Mouse (Mus musculus) heart, adult 2 months (tissue): ENCODE results near the gene Thbs2. TPM values are rescaled to one million over a fixed set of nuclear protein-coding genes. Genes with fewer than 3 reads are reported as not detected.
A peak's percentile ranks its signal among the peaks of the same experiment; 100 is the strongest.

Experiments used
- DNase-seq, 2 experiments: peaks; one replicate each; pipeline ENCODE4 v3.0.0; 2021
- H3K27ac ChIP-seq: fragments of 200-600 bp; 2 replicates; pipeline ENCODE4 v1.8.1; 2022
- H3K27me3 ChIP-seq: fragments of 200-500 bp; 2 replicates; pipeline ENCODE4 v1.6.1; 2012; ENCODE audit warnings: mild to moderate bottlenecking, low read length, inconsistent platforms, mixed read lengths; ENCODE audit not compliant: control insufficient read depth, insufficient read depth
- H3K36me3 ChIP-seq: fragments of 200-500 bp; 2 replicates; pipeline ENCODE4 v1.6.1; 2012; ENCODE audit warnings: low read length, inconsistent platforms; ENCODE audit not compliant: control insufficient read depth, insufficient read depth
- H3K4me1 ChIP-seq: fragments of 200-500 bp; 2 replicates; pipeline ENCODE4 v1.6.1; 2011; ENCODE audit warnings: low read length; ENCODE audit not compliant: control insufficient read depth, insufficient read depth
- H3K4me3 ChIP-seq: fragments of 200-600 bp; 2 replicates; pipeline ENCODE4 v1.8.1; 2022
- H3K79me2 ChIP-seq: fragments of 200-500 bp; replicated peaks from 2 replicates; pipeline ENCODE4 v1.6.1; 2012; ENCODE audit warnings: mild to moderate bottlenecking, inconsistent platforms, low read length, moderate library complexity, mixed read lengths; ENCODE audit not compliant: control insufficient read depth, insufficient read depth
- H3K9ac ChIP-seq: fragments of 200-500 bp; 2 replicates; pipeline ENCODE4 v1.6.1; 2012; ENCODE audit warnings: low read depth, mild to moderate bottlenecking, control low read depth, inconsistent platforms, low read length, mixed read lengths
- CTCF ChIP-seq: fragments of 200-600 bp; IDR thresholded peaks from 2 replicates; pipeline ENCODE4 v1.8.1; 2022; ENCODE audit warnings: antibody characterized with exemption, mild to moderate bottlenecking, moderate library complexity
- EP300 ChIP-seq: fragments of 200-500 bp; IDR thresholded peaks from 2 replicates; pipeline ENCODE4 v1.6.1; 2011; ENCODE audit warnings: low read depth, low read length, control low read depth; ENCODE audit not compliant: insufficient read depth
- POLR2A ChIP-seq: fragments of 200-500 bp; IDR thresholded peaks from 2 replicates; pipeline ENCODE4 v1.6.1; 2011; ENCODE audit warnings: mild to moderate bottlenecking, low read depth, low read length, control low read depth; ENCODE audit not compliant: insufficient read depth
- WGBS: fragments of 180-500 bp; shearing (Covaris S2); methylation state at CpG from one replicate; pipeline ENCODE4 v1.1.7; 2018; 5-methylcytosine and 5-hydroxymethylcytosine counted together
- intact Hi-C: fragments of 180-260 bp; cut with DNase I; formaldehyde crosslinking; loops from one replicate; pipeline ENCODE4 v1.15.1; 2025
- long read RNA-seq: library from polyadenylated mRNA; stranded (forward); transcript quantifications from one replicate; pipeline ENCODE4 v2.0.0, GENCODE M21; 2021
- polyA plus RNA-seq: library from polyadenylated mRNA; depleted of rRNA; stranded (reverse); fragments of >200 nt; gene quantifications from 2 replicates; pipeline ENCODE4 v1.2.3, GENCODE M21; 2012; rRNA removed
- total RNA-seq, 2 experiments: library from RNA; stranded (reverse); gene quantifications; 2 replicates each; pipeline ENCODE4 v1.2.3; 2021

Thbs2 gene
- total RNA-seq: 10 to 100 TPM; 12.2 to 21.0 TPM
- 10.8 and 22.0 TPM in 2 replicates for polyA plus RNA-seq
- long read RNA-seq, full-length matches to known transcripts: 11 of 14 reads
- long read RNA-seq, partial matches to known transcripts: 2 of 14 reads
- long read RNA-seq, other reads (novel, unspliced or antisense): 1 of 14 reads

DNA sequence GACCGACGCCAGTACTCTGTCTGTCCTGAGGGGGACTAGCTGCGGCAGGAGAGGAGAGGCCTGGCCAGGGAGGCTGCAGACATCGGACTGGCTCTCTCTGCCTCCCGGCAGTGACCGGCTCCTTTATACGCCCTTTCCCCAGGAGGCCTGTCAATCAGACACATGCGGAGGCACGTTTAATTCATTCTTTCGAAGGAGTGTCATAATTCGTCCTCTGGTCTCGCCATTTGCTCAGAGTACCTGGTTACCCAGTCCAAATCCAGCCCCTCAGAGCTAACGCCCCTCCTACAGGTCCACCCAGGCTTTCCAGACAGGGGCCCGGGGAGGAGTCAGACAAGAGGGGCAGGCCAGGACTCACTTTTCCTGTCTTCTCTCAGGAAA is at the start of gene Thbs2:
TSS of gene Thbs2 (minus strand) at position 242 of the 381 bp plus-strand sequence.
- 15% methylated on average over 14 of the region's 14 CpGs for WGBS
- H3K4me3 ChIP-seq: peak within 1 kb of the TSS; percentile 53
- H3K79me2 ChIP-seq: no peaks in the 10 kb centered on the region
- intact Hi-C loops: no loop called here
- no peaks in the 10 kb centered on the region for H3K36me3 ChIP-seq
- H3K27ac ChIP-seq: peak within 1 kb of the TSS; percentile 45
- H3K27me3 ChIP-seq: no peaks in the 10 kb centered on the region
- H3K4me1 ChIP-seq: peaks cover 5% of the 10 kb centered on the region
- TF ChIP-seq EP300 (0 out of 2 replicates have a peak, but pooled peaks have one; percentile 23), CTCF (peak; percentile 27; the same call in 1 of the 2 replicates), POLR2A (peak; percentile 78)
- peak within 1 kb of the TSS; percentile 37 for H3K9ac ChIP-seq
- DNase-seq: peak; percentile 80 to 81

DNA sequence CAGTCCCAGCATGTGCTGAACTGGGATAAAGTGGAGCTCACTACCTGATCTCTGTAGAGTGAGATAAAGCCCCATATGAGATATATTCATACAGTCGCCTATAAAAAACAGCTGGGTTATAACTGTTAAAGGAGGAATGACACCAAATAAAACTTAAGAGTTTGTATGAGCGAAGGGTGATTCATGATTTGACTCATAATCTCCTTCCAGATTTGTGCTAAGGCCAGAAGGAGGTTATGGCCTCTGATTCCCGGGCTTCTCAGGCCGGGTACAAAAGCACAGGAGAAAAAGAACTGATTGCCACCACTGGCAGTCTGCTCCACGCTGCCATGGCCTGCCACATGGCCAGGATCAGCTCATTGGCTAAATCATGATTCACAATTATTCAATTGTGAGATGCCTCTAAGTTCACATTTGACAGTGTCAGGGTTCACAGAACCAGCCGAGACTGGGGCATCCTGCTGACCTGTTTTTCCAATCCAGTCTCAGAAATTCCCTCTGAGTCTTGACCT is 41.5 kb upstream of the Thbs2 start:
- Histone ChIP-seq H3K27me3 (no peaks in the 10 kb centered on the region), H3K79me2 (no peaks in the 10 kb centered on the region), H3K36me3 (no peaks in the 10 kb centered on the region), H3K9ac (no peak overlapping the region), H3K4me3 (no peak overlapping the region), H3K27ac (no peak overlapping the region), H3K4me1 (peaks cover 2% of the 10 kb centered on the region; the same call in 1 of the 2 replicates)
- TF ChIP-seq POLR2A (no peak), CTCF (no peak), EP300 (no peak)
- intact Hi-C loops: no loop called here
- no peak for DNase-seq
- WGBS: 73% methylated on average over 6 of the region's 6 CpGs

DNA sequence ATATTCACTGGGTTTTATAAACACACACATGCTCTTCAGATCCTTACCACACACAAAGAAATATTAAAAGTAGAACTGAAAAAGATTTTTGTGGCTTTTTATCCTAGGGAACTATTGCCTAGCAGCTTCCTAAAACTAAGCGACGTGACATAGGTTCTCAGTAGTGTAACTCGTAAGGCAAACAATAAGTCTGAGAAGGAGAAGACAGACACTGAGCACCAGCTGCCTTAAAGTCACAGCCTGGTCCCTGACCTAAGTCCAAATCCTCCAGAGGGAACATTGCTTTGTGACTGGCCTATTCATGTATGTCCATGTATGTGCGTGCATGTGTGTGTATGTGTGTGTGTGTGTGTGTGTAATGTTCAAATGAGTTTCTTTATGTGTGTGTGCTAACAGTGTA is 40.3 kb upstream of the Thbs2 start:
- no peak overlapping the region for H3K4me3 ChIP-seq
- H3K4me1 ChIP-seq: peaks cover 2% of the 10 kb centered on the region; the same call in 1 of the 2 replicates
- no peaks in the 10 kb centered on the region for H3K27me3 ChIP-seq
- no peak for DNase-seq
- intact Hi-C loops: no loop called here
- WGBS: 66% methylated on average over 4 of the region's 4 CpGs
- no peaks in the 10 kb centered on the region for H3K36me3 ChIP-seq
- H3K79me2 ChIP-seq: no peaks in the 10 kb centered on the region
- H3K9ac ChIP-seq: no peak overlapping the region
- no peak overlapping the region for H3K27ac ChIP-seq
- TF ChIP-seq POLR2A (no peak), CTCF (no peak), EP300 (no peak)

DNA sequence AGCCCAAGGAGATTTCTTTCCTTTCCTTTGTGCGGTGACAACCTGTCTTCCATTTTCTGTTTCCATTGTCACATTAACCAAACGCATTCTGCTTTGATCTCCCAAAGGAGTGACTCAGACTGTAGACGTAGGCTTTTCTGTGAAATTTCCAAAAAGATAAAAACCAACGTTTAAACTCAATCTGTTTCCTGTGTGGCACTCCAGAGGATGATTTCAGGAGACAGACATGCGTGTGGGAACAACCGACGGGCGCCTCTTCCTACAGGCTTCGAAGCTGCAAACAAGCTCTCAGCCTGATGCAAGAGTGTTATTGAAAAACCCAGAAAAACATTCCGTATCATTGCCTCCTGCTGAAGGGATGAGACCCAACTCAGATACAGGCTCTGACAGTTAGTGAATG is 39.9 kb upstream of the Thbs2 start:
- H3K79me2 ChIP-seq: no peaks in the 10 kb centered on the region
- intact Hi-C loops: no loop called here
- H3K27ac ChIP-seq: no peak overlapping the region
- H3K27me3 ChIP-seq: no peaks in the 10 kb centered on the region
- peaks cover 2% of the 10 kb centered on the region; the same call in 1 of the 2 replicates for H3K4me1 ChIP-seq
- H3K4me3 ChIP-seq: no peak overlapping the region
- TF ChIP-seq EP300 (no peak), CTCF (no peak), POLR2A (no peak)
- WGBS: 30% methylated on average over 10 of the region's 10 CpGs
- no peak overlapping the region for H3K9ac ChIP-seq
- no peaks in the 10 kb centered on the region for H3K36me3 ChIP-seq
- no peak for DNase-seq

DNA sequence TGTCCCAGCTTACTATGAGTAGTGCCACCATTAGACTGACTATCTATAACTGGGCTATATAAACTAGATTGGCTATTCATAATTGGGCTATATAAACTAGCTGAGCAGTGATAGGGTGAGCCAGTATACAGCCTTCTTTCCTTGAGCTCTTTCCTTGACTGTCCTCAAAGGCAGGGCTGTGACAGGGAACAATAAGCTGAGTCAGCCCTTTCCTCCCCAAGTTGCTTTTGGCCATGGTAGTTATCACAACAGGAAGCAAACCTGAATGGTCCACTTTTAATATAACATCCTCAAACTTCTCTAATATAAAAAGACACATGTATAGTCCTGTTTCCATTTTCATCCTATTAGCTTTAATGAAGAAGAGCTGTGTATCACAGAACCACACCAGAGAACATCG is 39.0 kb upstream of the Thbs2 start:
- H3K36me3 ChIP-seq: no peaks in the 10 kb centered on the region
- peaks cover 2% of the 10 kb centered on the region; the same call in 1 of the 2 replicates for H3K4me1 ChIP-seq
- WGBS: 80% methylated on average over 1 of the region's 1 CpGs
- TF ChIP-seq POLR2A (no peak), CTCF (no peak), EP300 (no peak)
- no peak for DNase-seq
- H3K27me3 ChIP-seq: no peaks in the 10 kb centered on the region
- H3K9ac ChIP-seq: no peak overlapping the region
- H3K79me2 ChIP-seq: no peaks in the 10 kb centered on the region
- H3K27ac ChIP-seq: no peak overlapping the region
- intact Hi-C loops: no loop called here
- no peak overlapping the region for H3K4me3 ChIP-seq

DNA sequence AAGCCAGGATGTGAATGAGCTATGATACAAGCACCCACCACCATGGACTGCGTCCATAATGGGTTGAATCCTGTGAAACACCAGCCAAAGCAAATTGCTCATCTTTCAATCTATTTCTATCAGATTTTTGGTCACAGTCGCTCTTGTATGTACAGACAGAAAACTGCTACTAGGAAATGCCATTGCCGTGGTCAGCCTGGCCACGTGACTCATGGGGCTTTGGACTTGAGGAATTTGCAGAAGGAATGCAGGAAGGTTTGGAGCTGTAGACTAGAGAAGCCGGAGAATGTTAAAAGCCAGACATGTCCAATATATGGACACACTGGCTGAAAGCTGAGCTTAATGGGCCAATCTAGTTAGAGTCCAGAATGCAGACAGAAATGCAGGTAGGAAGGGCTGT is 36.6 kb upstream of the Thbs2 start:
- Histone ChIP-seq H3K9ac (no peak overlapping the region), H3K4me3 (no peak overlapping the region), H3K79me2 (no peaks in the 10 kb centered on the region), H3K4me1 (peaks cover 2% of the 10 kb centered on the region; the same call in 1 of the 2 replicates), H3K27me3 (no peaks in the 10 kb centered on the region), H3K36me3 (no peaks in the 10 kb centered on the region), H3K27ac (no peak overlapping the region)
- WGBS: 58% methylated on average over 5 of the region's 5 CpGs
- intact Hi-C loops: no loop called here
- TF ChIP-seq POLR2A (no peak), CTCF (no peak), EP300 (no peak)
- DNase-seq: no peak
